Mouse (Mus musculus): ENCODE measurements around the gene Trhr2.

The Trhr2 gene

GRCm38 (mm10) chr8:122332753-122333506 lies 27.6 kb downstream of the Trhr2 start:
- peak; percentile 67 for DNase-seq (ENCODE audit: inconsistent ontology term)

GRCm38 (mm10) chr8:122331134-122331523 lies 29.4 kb downstream of the Trhr2 start:
- no peak for DNase-seq (ENCODE audit: inconsistent ontology term)

- DNase-seq (ENCODE audit: inconsistent ontology term) = no peak
These were observed 30.0 kb downstream of the Trhr2 start for GRCm38 (mm10) chr8:122330446-122331133.

- DNase-seq (ENCODE audit: inconsistent ontology term) = no peak
These were observed 30.9 kb downstream of the Trhr2 start for GRCm38 (mm10) chr8:122329553-122330239.

- no peak for DNase-seq (ENCODE audit: inconsistent ontology term)
These were observed 31.5 kb downstream of the Trhr2 start for GRCm38 (mm10) chr8:122329072-122329471.

- DNase-seq (ENCODE audit: inconsistent ontology term) = no peak
These were observed 34.4 kb downstream of the Trhr2 start for GRCm38 (mm10) chr8:122326114-122326542.

GRCm38 (mm10) chr8:122325196-122325595 lies 35.4 kb downstream of the Trhr2 start:
- DNase-seq (ENCODE audit: inconsistent ontology term) = no peak

GRCm38 (mm10) chr8:122323951-122324402 lies 36.6 kb downstream of the Trhr2 start:
- peak; percentile 27 for DNase-seq (ENCODE audit: inconsistent ontology term)

- no peak for DNase-seq (ENCODE audit: inconsistent ontology term)
These were observed 37.8 kb downstream of the Trhr2 start for GRCm38 (mm10) chr8:122322792-122323191.

- no peak for DNase-seq (ENCODE audit: inconsistent ontology term)
These were observed 38.4 kb downstream of the Trhr2 start for GRCm38 (mm10) chr8:122322126-122322525.

- no peak for DNase-seq (ENCODE audit: inconsistent ontology term)
These were observed 39.1 kb downstream of the Trhr2 start for GRCm38 (mm10) chr8:122321455-122321921.

- no peak for DNase-seq (ENCODE audit: inconsistent ontology term)
These were observed 40.0 kb downstream of the Trhr2 start for GRCm38 (mm10) chr8:122320541-122320940.

GRCm38 (mm10) chr8:122319708-122320075 lies 40.9 kb downstream of the Trhr2 start:
- no peak for DNase-seq (ENCODE audit: inconsistent ontology term)

GRCm38 (mm10) chr8:122319045-122319707 lies 41.4 kb downstream of the Trhr2 start:
- DNase-seq (ENCODE audit: inconsistent ontology term) = no peak

GRCm38 (mm10) chr8:122317918-122318475 lies 42.5 kb downstream of the Trhr2 start:
- no peak for DNase-seq (ENCODE audit: inconsistent ontology term)

- no peak for DNase-seq (ENCODE audit: inconsistent ontology term)
These were observed 44.1 kb downstream of the Trhr2 start for GRCm38 (mm10) chr8:122316402-122316801.

GRCm38 (mm10) chr8:122314899-122315496 lies 45.5 kb downstream of the Trhr2 start:
- DNase-seq (ENCODE audit: inconsistent ontology term) = no peak

- no peak for DNase-seq (ENCODE audit: inconsistent ontology term)
These were observed 47.2 kb downstream of the Trhr2 start for GRCm38 (mm10) chr8:122313310-122313709.

- DNase-seq (ENCODE audit: inconsistent ontology term) = no peak
These were observed 48.0 kb downstream of the Trhr2 start for GRCm38 (mm10) chr8:122312553-122312952.

GRCm38 (mm10) chr8:122311115-122311514 lies 49.4 kb downstream of the Trhr2 start:
- DNase-seq (ENCODE audit: inconsistent ontology term) = no peak

GRCm38 (mm10) chr8:122309272-122309671 lies 51.3 kb downstream of the Trhr2 start:
- no peak for DNase-seq (ENCODE audit: inconsistent ontology term)

All from Muller cell, postnatal 12 days (primary cell).